Mouse (Mus musculus) bone marrow, adult 2 months (tissue): ENCODE results near the gene 2410015M20Rik.

Experiments
- CTCF ChIP-seq: fragments of 200-500 bp; IDR thresholded peaks from 2 replicates; pipeline ENCODE4 v1.5.1; 2011; ENCODE audit warnings: low read length, control low read depth; ENCODE audit not compliant: control insufficient read depth, insufficient read depth
- POLR2A ChIP-seq: fragments of 200-500 bp; IDR thresholded peaks from 2 replicates; pipeline ENCODE4 v1.6.1; 2011; ENCODE audit warnings: low read depth, mild to moderate bottlenecking, control low read depth, low read length, borderline replicate concordance; ENCODE audit not compliant: control insufficient read depth

GRCm38 (mm10) chr17:56560131-56560530 lies 49.4 kb downstream of the 2410015M20Rik start:
- no peak for TF ChIP-seq CTCF
- no peak for TF ChIP-seq POLR2A
